Mouse (Mus musculus) CH12.LX (cell line): ENCODE results near the gene Ceacam9.

Experiments
- CTCF ChIP-seq, 2 experiments: IDR thresholded peaks in 1 of 2; conservative IDR thresholded peaks in 1 of 2; 2 replicates each; pipeline ENCODE4 v1.5.1; 2011 to 2012; ENCODE audit warnings: low read depth in 2 of 2, low read length in 2 of 2, improper control_type of control experiment in 1 of 2, inconsistent platforms in 1 of 2, mild to moderate bottlenecking in 1 of 2, moderate library complexity in 1 of 2
- E2F4 ChIP-seq: IDR thresholded peaks from 2 replicates; pipeline ENCODE4 v1.6.1; 2011; ENCODE audit warnings: low read depth, low read length, improper control_type of control experiment; ENCODE audit not compliant: insufficient replicate concordance
- HCFC1 ChIP-seq: IDR thresholded peaks from 2 replicates; pipeline ENCODE4 v1.6.1; 2012; ENCODE audit warnings: low read depth, mild to moderate bottlenecking, inconsistent platforms, low read length, improper control_type of control experiment
- MAX ChIP-seq: IDR thresholded peaks from 2 replicates; pipeline ENCODE4 v1.6.1; 2011; ENCODE audit warnings: low read length, improper control_type of control experiment
- POLR2A ChIP-seq: IDR thresholded peaks from 2 replicates; pipeline ENCODE4 v1.6.1; 2011; ENCODE audit warnings: low read depth, mild to moderate bottlenecking, improper control_type of control experiment, low read length
- TCF12 ChIP-seq: IDR thresholded peaks from 2 replicates; pipeline ENCODE4 v1.6.1; 2014; ENCODE audit warnings: low read depth, mild to moderate bottlenecking, inconsistent platforms, low read length, improper control_type of control experiment
- UBTF ChIP-seq: IDR thresholded peaks from 2 replicates; pipeline ENCODE4 v1.6.1; 2012; ENCODE audit warnings: low read depth, mild to moderate bottlenecking, inconsistent platforms, low read length, improper control_type of control experiment, moderate library complexity

DNA sequence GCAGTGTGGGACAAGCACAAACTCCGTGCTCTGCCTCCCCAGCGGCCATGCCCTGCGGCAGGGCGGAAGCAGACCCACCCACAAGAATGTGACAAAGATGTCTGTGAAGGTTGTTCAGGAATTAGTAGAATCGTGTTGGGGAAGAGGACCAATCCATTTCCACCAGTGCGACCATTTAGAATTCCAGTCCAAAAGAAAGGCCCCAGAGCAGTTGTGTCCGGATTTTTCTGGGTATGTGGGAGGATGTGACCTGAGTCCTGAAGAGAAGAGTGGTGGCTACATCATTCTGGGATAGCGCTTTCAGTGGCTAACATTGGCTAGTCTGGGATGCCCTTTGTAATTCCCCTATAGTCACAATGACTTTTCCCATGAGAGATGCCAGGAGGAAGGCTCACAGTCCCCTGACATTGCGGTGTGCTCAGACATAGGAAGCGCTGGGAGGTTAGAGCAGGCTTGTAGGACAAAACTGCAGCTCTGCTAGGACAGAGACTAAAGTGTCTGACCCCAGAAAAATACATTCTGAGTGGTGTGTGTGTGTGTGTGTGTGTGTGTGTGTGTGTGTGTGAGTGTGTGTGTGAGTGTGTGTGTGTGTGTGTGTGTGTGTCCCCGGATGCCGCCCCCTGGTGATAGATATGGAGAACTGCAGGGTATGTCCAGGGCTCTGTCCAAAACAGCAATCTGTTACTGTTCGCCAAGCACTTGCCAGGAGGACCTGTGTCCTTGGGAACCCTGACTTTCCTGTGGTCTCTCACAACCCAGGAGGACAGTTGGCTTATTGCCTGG, 8.9 kb upstream of the Ceacam9 start:
- TF ChIP-seq E2F4 (no peak), POLR2A (no peak), CTCF (conservative IDR thresholded peaks at IDR 0.05 in 1 of 2, IDR thresholded peaks at IDR 0.05 in 1 of 2; ENCODE audit: low read depth in 2 of 2, low read length in 2 of 2) (peak; percentile 30 to 44; a peak in 3 of 4 replicates), MAX (no peak), HCFC1 (no peak), UBTF (no peak), TCF12 (no peak)
